Mouse (Mus musculus) neutrophil, adult 5-6 weeks (primary cell): ENCODE data around the gene Rp9. TPM values are rescaled to one million over a fixed set of nuclear protein-coding genes. Genes with fewer than 3 reads are reported as not detected.

Source experiments
- ATAC-seq: fragments of 151-379, 151-347 bp; 2 replicates; pipeline ENCODE4 v1.8.0; 2017; ENCODE audit warnings: mild to moderate bottlenecking, moderate TSS enrichment; ENCODE audit not compliant: insufficient number of reproducible peaks, poor library complexity, low FRiP score, severe bottlenecking; ENCODE audit errors: extremely low read depth
- total RNA-seq: library from RNA; stranded (forward); fragments of 200-1000 nt; gene quantifications from 2 replicates; pipeline ENCODE4 v1.2.3, GENCODE M21; 2017

The Rp9 gene
- total RNA-seq: 180 and 214 TPM in 2 replicates

- ATAC-seq: no peak
These were observed at the start of gene Rp9 for GRCm38 (mm10) chr9:22469643-22470042. Gene Rp9, minus strand, starts transcription at chr9:22469743.

- ATAC-seq: 0 out of 2 replicates have a peak, but pooled peaks have one; percentile 41
These were observed 49.0 kb upstream of the Rp9 start for GRCm38 (mm10) chr9:22518394-22519041.

GRCm38 (mm10) chr9:22515076-22515475, 45.5 kb upstream of the Rp9 start:
- no peak for ATAC-seq

GRCm38 (mm10) chr9:22505574-22505973, 36.0 kb upstream of the Rp9 start:
- no peak for ATAC-seq

- ATAC-seq: no peak
These were observed 34.0 kb upstream of the Rp9 start for GRCm38 (mm10) chr9:22503581-22503980.

- no peak for ATAC-seq
These were observed 33.4 kb upstream of the Rp9 start for GRCm38 (mm10) chr9:22502972-22503371.

GRCm38 (mm10) chr9:22497021-22497767, 27.7 kb upstream of the Rp9 start:
- no peak for ATAC-seq

GRCm38 (mm10) chr9:22495133-22495532, 25.6 kb upstream of the Rp9 start:
- ATAC-seq: no peak

GRCm38 (mm10) chr9:22494203-22494807, 24.8 kb upstream of the Rp9 start:
- no peak for ATAC-seq

GRCm38 (mm10) chr9:22488963-22489362, 19.4 kb upstream of the Rp9 start:
- no peak for ATAC-seq

GRCm38 (mm10) chr9:22486211-22486610, 16.7 kb upstream of the Rp9 start:
- no peak for ATAC-seq

GRCm38 (mm10) chr9:22484562-22485308, 15.2 kb upstream of the Rp9 start:
- ATAC-seq: no peak

- no peak for ATAC-seq
These were observed 14.5 kb upstream of the Rp9 start for GRCm38 (mm10) chr9:22483866-22484561.

- no peak for ATAC-seq
These were observed 9.4 kb upstream of the Rp9 start for GRCm38 (mm10) chr9:22478946-22479345.

- no peak for ATAC-seq
These were observed 6.7 kb upstream of the Rp9 start for GRCm38 (mm10) chr9:22476265-22476664.

GRCm38 (mm10) chr9:22475424-22475868, 5.9 kb upstream of the Rp9 start, which contains the start of gene Bbs9:
Gene Bbs9, plus strand, starts transcription at chr9:22475715.
- ATAC-seq: peak; percentile 98

GRCm38 (mm10) chr9:22468899-22469259, 664 bp downstream of the Rp9 start:
- ATAC-seq: no peak

- ATAC-seq: peak; percentile 83
These were observed 1.2 kb downstream of the Rp9 start for GRCm38 (mm10) chr9:22468170-22468898.
